Mouse (Mus musculus): ENCODE measurements around the gene Hoxb1. TPM values are rescaled to one million over a fixed set of nuclear protein-coding genes. Genes with fewer than 3 reads are reported as not detected.

Gene Hoxb1
- polyA plus RNA-seq, 1 experiment from 2014 or later, result 0.07 TPM

DNA sequence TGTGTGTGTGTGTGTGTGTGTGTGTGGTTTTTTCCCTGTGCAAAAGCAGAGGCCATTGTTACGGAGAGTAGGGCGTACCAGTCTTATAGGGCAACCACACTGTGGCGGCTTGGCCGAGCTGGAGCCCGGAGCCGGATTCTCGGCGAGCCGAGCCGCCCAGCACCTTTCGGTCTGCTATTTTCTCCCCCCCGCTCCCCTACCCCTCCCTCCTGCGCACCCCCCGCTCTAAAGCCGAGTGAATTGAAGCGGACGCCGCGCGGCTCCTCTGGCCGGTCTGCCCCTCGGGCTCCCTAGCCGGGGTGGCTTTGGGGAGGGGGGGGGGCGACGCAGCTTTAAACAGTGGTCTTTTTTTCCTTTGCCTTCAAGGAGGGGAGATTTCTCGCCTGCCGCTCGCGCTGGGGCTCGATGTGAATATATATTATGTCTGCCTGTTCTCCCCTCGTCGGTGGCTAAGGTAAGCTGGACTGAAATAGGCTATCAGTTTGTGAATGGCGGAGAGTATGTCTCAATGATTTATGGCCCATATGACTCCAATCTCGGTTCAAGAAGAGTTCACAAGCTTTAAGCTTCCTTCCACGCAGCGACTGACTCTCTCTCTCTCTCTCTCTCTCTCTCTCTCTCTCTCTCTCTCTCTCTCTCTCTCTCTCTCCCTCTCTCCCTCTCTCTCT lies 24.7 kb upstream of the Hoxb1 start:
- Histone ChIP-seq H3K27ac (ENCODE audit: low read length) (peak overlapping the region; percentile 51), H3K9me3 (replicated peaks; ENCODE audit: control insufficient read depth, low read length) (no peaks in the 10 kb centered on the region), H3K4me1 (ENCODE audit: control insufficient read depth, insufficient read depth, low read length) (peaks cover 5% of the 10 kb centered on the region; the same call in 1 of the 2 replicates), H3K4me2 (ENCODE audit: low read depth, low read length) (peak overlapping the region; percentile 59), H3K9ac (ENCODE audit: low read length) (peak overlapping the region; percentile 57), H3K4me3 (ENCODE audit: low read length) (peak overlapping the region; percentile 30), H3K27me3 (ENCODE audit: control insufficient read depth, insufficient read depth, low read length) (peaks cover 86% of the 10 kb centered on the region), H3K36me3 (ENCODE audit: control insufficient read depth, insufficient read depth) (no peaks in the 10 kb centered on the region)
- WGBS, result 1% methylated on average over 34 of the region's 36 CpGs
- peak; percentile 42; the same call in 1 of the 2 replicates for ATAC-seq (replicated peaks; ENCODE audit: extremely low read depth, insufficient read depth, low FRiP score)

DNA sequence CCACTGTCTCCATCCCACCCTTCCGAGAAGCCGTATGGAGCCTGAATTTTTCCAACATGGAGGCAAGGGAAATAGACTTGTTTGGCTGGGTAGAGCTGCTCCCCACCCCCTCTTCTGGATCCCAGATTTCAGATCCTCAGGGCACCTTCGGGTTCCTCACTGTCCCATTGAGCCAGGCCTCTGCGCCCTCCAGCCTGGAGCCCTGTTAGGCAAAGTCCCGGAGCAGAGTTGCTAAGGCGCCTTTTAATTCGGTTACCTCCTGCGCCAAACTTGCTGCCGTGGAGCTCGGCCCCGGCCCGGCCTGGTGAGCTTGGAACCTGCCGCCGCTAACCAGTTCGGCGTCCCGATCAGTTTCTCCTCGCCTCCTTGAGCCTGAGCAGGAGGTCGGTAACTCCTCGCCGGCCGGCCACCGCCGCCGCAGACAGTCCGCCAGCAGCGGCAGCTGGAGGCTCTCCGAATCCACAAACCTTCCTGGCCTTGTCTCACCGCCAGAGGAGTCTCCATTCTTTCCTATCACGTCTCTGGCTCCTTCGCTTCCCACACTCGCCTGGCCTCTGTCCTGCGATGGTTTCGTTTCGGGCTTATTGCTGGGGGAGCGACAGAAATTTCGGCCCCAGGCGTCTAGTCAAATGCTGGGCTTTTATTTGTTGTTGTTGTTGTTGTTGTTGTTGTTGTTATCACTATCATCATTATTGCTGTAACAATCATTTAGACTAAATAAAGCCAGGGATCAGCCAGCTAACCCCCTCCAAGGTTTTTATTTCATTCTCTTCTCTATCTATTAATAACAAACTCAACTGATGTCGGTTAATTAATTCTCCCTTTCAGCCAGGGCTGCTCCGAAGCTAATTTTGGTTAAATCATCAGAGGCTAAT lies 23.6 kb upstream of the Hoxb1 start:
- H3K36me3 ChIP-seq (ENCODE audit: control insufficient read depth, insufficient read depth), result no peaks in the 10 kb centered on the region
- H3K27me3 ChIP-seq (ENCODE audit: control insufficient read depth, insufficient read depth, low read length), result peaks cover 87% of the 10 kb centered on the region
- H3K9me3 ChIP-seq (replicated peaks; ENCODE audit: control insufficient read depth, low read length), result no peaks in the 10 kb centered on the region
- peak overlapping the region; percentile 39 for H3K4me2 ChIP-seq (ENCODE audit: low read depth, low read length)
- peak overlapping the region; percentile 26 for H3K9ac ChIP-seq (ENCODE audit: low read length)
- 2% methylated on average over 40 of the region's 40 CpGs for WGBS
- no peak for ATAC-seq (replicated peaks; ENCODE audit: extremely low read depth, insufficient read depth, low FRiP score)
- peaks cover 5% of the 10 kb centered on the region for H3K4me1 ChIP-seq (ENCODE audit: control insufficient read depth, insufficient read depth, low read length)
- H3K4me3 ChIP-seq (ENCODE audit: low read length), result peak overlapping the region; percentile 30
- peak overlapping the region; percentile 26 for H3K27ac ChIP-seq (ENCODE audit: low read length)

DNA sequence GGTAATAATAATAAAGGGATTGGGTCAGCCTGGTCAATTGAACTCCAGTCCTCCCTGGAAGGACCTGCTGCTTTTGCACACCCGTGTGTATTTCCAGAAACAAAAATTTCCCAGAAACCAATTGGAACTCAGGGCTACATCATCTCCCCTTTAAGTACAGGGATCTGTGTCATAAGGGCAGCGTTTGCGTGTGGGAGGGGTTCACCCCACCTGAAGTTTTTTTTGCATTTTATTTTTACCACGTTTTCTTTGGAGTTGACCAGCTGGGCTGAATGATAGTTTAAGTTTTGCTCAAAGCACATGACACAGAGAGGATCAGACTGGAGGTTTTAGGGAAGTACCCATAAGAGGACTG lies 23.0 kb upstream of the Hoxb1 start:
- H3K4me2 ChIP-seq (ENCODE audit: low read depth, low read length), result peak overlapping the region; percentile 39

DNA sequence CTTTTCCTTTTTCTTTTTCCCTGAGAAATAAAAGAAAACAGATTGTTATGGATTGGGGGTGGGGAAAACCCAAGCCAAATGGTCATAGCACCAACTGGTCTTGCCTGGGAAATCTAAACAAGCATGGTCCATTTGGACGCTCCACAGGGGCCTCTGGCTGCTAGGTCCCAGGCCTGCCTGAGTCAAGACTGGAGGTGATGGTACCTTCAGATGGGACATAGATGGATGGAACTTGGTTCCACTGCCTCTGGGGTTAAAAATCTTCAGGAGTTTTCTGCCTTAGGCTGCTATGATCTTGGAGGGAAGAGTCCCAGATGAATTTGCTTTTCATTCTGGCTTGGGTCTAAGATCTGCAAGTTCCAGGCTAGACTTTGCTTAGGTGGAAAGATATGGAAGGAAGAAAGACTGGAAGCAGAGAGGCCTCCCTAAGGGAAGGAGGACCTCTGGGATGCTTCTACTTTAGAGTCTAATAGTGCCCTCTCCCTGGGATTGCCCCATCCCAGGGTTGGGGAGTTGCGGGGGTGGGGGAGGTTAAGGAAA lies 22.3 kb upstream of the Hoxb1 start:
- Histone ChIP-seq H3K4me2 (ENCODE audit: low read depth, low read length) (peak overlapping the region; percentile 13; the same call in 1 of the 2 replicates), H3K27me3 (ENCODE audit: control insufficient read depth, insufficient read depth, low read length) (peaks cover 83% of the 10 kb centered on the region), H3K9me3 (replicated peaks; ENCODE audit: control insufficient read depth, low read length) (no peaks in the 10 kb centered on the region), H3K4me3 (ENCODE audit: low read length) (no peak overlapping the region), H3K4me1 (ENCODE audit: control insufficient read depth, insufficient read depth, low read length) (peaks cover 5% of the 10 kb centered on the region), H3K27ac (ENCODE audit: low read length) (no peak overlapping the region), H3K36me3 (ENCODE audit: control insufficient read depth, insufficient read depth) (no peaks in the 10 kb centered on the region), H3K9ac (ENCODE audit: low read length) (no peak overlapping the region)
- WGBS, result 46% methylated on average over 2 of the region's 2 CpGs
- ATAC-seq (replicated peaks; ENCODE audit: extremely low read depth, insufficient read depth, low FRiP score), result no peak

More for the DNA sequence above, 23.0 kb upstream of the Hoxb1 start:
- Histone ChIP-seq H3K9ac (ENCODE audit: low read length) (no peak overlapping the region), H3K4me3 (ENCODE audit: low read length) (no peak overlapping the region), H3K27me3 (ENCODE audit: control insufficient read depth, insufficient read depth, low read length) (peaks cover 84% of the 10 kb centered on the region), H3K36me3 (ENCODE audit: control insufficient read depth, insufficient read depth) (no peaks in the 10 kb centered on the region), H3K9me3 (replicated peaks; ENCODE audit: control insufficient read depth, low read length) (no peaks in the 10 kb centered on the region), H3K27ac (ENCODE audit: low read length) (no peak overlapping the region), H3K4me1 (ENCODE audit: control insufficient read depth, insufficient read depth, low read length) (peaks cover 5% of the 10 kb centered on the region)
- WGBS, result 9% methylated on average over 4 of the region's 4 CpGs
- ATAC-seq (replicated peaks; ENCODE audit: extremely low read depth, insufficient read depth, low FRiP score), result no peak

DNA sequence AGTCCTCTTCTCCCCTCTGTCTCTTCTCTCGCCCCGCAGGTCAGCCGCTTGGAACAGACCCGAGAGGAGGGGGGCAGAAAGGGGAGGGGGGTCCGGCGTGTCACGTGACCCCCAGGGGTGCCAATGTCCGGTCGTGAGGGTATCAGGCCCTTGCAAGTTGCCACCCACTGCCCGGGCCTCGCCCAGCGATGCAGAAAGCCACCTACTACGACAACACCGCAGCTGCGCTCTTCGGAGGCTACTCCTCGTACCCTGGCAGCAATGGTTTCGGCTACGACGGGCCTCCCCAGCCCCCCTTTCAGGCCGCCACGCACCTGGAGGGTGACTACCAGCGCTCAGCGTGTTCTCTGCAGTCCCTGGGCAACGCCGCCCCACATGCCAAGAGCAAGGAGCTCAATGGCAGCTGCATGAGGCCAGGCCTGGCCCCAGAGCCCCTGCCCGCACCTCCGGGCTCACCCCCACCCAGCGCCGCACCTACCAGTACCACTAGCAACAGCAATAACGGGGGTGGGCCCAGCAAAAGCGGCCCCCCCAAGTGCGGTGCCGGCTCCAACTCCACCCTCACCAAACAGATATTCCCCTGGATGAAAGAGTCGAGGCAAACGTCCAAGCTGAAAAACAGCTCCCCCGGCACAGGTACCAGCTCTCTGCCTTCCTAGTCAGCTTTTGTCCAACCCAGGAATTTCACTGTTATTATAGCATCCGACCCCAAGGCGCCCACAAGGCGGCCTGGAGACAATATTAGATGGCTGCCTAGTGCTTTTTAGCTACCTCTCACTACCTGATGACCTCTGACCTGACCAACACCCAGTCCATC lies 21.3 kb upstream of the Hoxb1 start:
- no peak for ATAC-seq (replicated peaks; ENCODE audit: extremely low read depth, insufficient read depth, low FRiP score)
- peaks cover 5% of the 10 kb centered on the region for H3K4me1 ChIP-seq (ENCODE audit: control insufficient read depth, insufficient read depth, low read length)
- no peaks in the 10 kb centered on the region for H3K9me3 ChIP-seq (replicated peaks; ENCODE audit: control insufficient read depth, low read length)
- no peak overlapping the region for H3K4me2 ChIP-seq (ENCODE audit: low read depth, low read length)
- H3K27ac ChIP-seq (ENCODE audit: low read length), result no peak overlapping the region
- H3K36me3 ChIP-seq (ENCODE audit: control insufficient read depth, insufficient read depth), result no peaks in the 10 kb centered on the region
- WGBS, result 18% methylated on average over 40 of the region's 40 CpGs
- H3K9ac ChIP-seq (ENCODE audit: low read length), result no peak overlapping the region
- H3K27me3 ChIP-seq (ENCODE audit: control insufficient read depth, insufficient read depth, low read length), result peaks cover 83% of the 10 kb centered on the region
- H3K4me3 ChIP-seq (ENCODE audit: low read length), result no peak overlapping the region

DNA sequence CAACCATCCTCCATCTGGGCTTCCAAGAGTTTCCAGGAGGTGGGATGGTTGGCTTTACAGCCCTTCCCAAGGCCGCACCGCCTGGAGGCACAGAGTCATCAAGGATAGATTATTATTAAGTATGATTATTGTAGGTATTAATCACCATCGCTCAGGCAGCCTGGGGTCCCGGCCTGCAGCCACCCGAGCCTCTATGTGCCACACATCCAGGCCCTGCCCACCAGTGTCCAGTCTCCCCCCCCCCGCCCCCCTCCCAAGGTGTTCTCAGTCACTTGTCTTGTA lies 20.7 kb upstream of the Hoxb1 start:
- Histone ChIP-seq H3K9me3 (replicated peaks; ENCODE audit: control insufficient read depth, low read length) (no peaks in the 10 kb centered on the region), H3K4me1 (ENCODE audit: control insufficient read depth, insufficient read depth, low read length) (peaks cover 5% of the 10 kb centered on the region), H3K4me3 (ENCODE audit: low read length) (peak overlapping the region; percentile 44; the same call in 1 of the 2 replicates), H3K36me3 (ENCODE audit: control insufficient read depth, insufficient read depth) (no peaks in the 10 kb centered on the region), H3K27ac (ENCODE audit: low read length) (no peak overlapping the region), H3K9ac (ENCODE audit: low read length) (no peak overlapping the region), H3K27me3 (ENCODE audit: control insufficient read depth, insufficient read depth, low read length) (peaks cover 83% of the 10 kb centered on the region), H3K4me2 (ENCODE audit: low read depth, low read length) (no peak overlapping the region; the same call in 1 of the 2 replicates)
- no peak for ATAC-seq (replicated peaks; ENCODE audit: extremely low read depth, insufficient read depth, low FRiP score)
- 30% methylated on average over 6 of the region's 6 CpGs for WGBS

DNA sequence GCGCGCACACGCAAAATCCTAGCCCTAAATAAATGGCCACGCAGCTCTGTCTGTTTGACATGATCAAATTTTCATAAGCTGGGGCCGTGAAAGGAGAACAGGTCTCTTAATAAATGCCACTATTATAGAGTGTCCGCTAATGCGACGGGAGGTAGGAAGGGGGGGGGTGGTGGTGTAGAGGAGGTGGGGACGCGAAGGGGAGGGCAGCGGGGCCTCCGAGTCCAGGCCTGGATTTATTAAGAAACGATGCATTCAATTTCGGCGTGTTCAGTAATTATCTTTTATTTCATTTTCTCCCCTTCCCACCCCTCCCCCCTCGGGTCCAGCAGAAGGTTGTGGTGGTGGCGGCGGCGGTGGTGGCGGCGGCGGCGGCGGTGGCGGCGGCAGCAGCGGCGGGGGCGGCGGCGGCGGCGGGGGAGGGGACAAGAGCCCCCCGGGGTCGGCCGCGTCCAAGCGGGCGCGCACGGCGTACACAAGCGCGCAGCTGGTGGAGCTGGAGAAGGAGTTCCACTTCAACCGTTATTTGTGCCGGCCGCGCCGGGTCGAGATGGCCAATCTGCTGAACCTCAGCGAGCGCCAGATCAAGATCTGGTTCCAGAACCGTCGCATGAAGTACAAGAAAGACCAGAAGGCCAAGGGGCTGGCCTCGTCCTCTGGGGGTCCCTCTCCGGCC lies 20.2 kb upstream of the Hoxb1 start:
- Histone ChIP-seq H3K27ac (ENCODE audit: low read length) (no peak overlapping the region; the same call in 1 of the 2 replicates), H3K27me3 (ENCODE audit: control insufficient read depth, insufficient read depth, low read length) (peaks cover 82% of the 10 kb centered on the region), H3K4me1 (ENCODE audit: control insufficient read depth, insufficient read depth, low read length) (peaks cover 5% of the 10 kb centered on the region), H3K4me3 (ENCODE audit: low read length) (peak overlapping the region; percentile 44), H3K9ac (ENCODE audit: low read length) (peak overlapping the region; percentile 50), H3K36me3 (ENCODE audit: control insufficient read depth, insufficient read depth) (no peaks in the 10 kb centered on the region), H3K9me3 (replicated peaks; ENCODE audit: control insufficient read depth, low read length) (no peaks in the 10 kb centered on the region), H3K4me2 (ENCODE audit: low read depth, low read length) (peak overlapping the region; percentile 71)
- no peak for ATAC-seq (replicated peaks; ENCODE audit: extremely low read depth, insufficient read depth, low FRiP score)
- WGBS, result 8% methylated on average over 37 of the region's 56 CpGs

Measured in heart, embryonic 16.5 days (tissue).